Mouse (Mus musculus) naive thymus-derived CD4-positive, alpha-beta T cell, adult 5 months (primary cell): ENCODE data around the gene Eps8l3. TPM values are rescaled to one million over a fixed set of nuclear protein-coding genes. Genes with fewer than 3 reads are reported as not detected.

ENCODE experiments used
- polyA plus RNA-seq: library from polyadenylated mRNA; unstranded; fragments of 100-300 nt; shearing (Covaris generic); gene quantifications from one replicate; pipeline ENCODE4 v1.2.1, GENCODE M21; 2017

The Eps8l3 gene
- polyA plus RNA-seq: not detected

GRCm38 (mm10) chr3:107877005-107877404 is at the start of gene Eps8l3:
Gene Eps8l3 (plus strand): TSS chr3:107877229.

GRCm38 (mm10) chr3:107895720-107896569 is 18.9 kb downstream of the Eps8l3 start, which contains the start of gene Gstm5:
Gene Gstm5 (plus strand): TSS chr3:107895821.

GRCm38 (mm10) chr3:107931670-107932069 is 54.6 kb downstream of the Eps8l3 start, which contains the start of gene Gstm7:
Gene Gstm7 (minus strand): TSS chr3:107931817.

Other genes starting within 250 kb of the Eps8l3 start
- not detected for gene Gm10961, start 245.9 kb upstream of the Eps8l3 start, polyA plus RNA-seq
- 71.4 TPM for gene Strip1, start 245.5 kb upstream of the Eps8l3 start, polyA plus RNA-seq
- gene Ahcyl1, start 180.7 kb upstream of the Eps8l3 start, polyA plus RNA-seq: 117 TPM
- gene Csf1, start 116.8 kb upstream of the Eps8l3 start, polyA plus RNA-seq: 0.70 TPM
- not detected for gene Gstm5, start 18.6 kb downstream of the Eps8l3 start, polyA plus RNA-seq
- gene Gstm7, start 54.6 kb downstream of the Eps8l3 start, polyA plus RNA-seq: 0.67 TPM
- not detected for gene Gstm6, start 66.5 kb downstream of the Eps8l3 start, polyA plus RNA-seq
- not detected for gene Gstm3, start 92.1 kb downstream of the Eps8l3 start, polyA plus RNA-seq
- gene Gstm2, start 109.2 kb downstream of the Eps8l3 start, polyA plus RNA-seq: not detected
- gene Gstm1, start 140.7 kb downstream of the Eps8l3 start, polyA plus RNA-seq: 3.6 TPM
- 4.5 TPM for gene Gstm4, start 167.7 kb downstream of the Eps8l3 start, polyA plus RNA-seq
- gene Ampd2, start 209.4 kb downstream of the Eps8l3 start, polyA plus RNA-seq: 30.4 TPM
- not detected for gene Gnat2, start 215.6 kb downstream of the Eps8l3 start, polyA plus RNA-seq